24 mouse cellular contexts compared by ENCODE assay signal in the genomic region with DNA sequence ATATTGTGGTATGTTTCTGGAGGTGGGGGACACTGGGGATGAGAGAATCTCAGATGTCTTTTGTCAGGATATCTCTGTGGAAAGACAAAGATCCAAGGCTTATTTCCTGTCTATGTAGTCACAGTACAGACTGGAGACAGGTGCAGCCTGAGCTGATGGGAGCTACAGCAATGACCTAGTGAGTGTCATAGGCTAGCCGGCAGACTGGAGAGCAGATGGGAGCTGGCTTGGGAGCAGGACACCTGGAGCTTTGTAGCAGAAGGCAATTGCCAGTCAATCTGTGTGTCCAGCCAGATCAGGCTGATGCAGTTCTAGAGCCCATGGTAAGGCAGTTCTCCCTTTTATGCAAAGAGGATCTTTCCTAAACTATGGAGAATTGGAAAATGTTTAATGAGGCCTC.
DNase-seq lines count a peak whose midpoint lies in the region; ATAC-seq and TF ChIP-seq lines count a peak whose summit lies in the region.
"Had no signal": no experiment of that assay in that cellular context is flagged by ENCODE, and none has a peak within 500 bp of the region (broad histone marks: within the 10 kb centered on the region; RNA-seq: fewer than 3 reads in every experiment).

No protein-coding gene starts in this region.

- H3K9me3 ChIP-seq in midbrain, postnatal 0 days (ENCODE audit: low read length), result no peaks in the 10 kb centered on the region
- no peaks in the 10 kb centered on the region for H3K9me3 ChIP-seq in midbrain, embryonic 15.5 days
- H3K9me3 ChIP-seq: forebrain, embryonic 12.5 days; heart, embryonic 13.5 days; limb, embryonic 12.5 days; midbrain, embryonic 10.5 days had no signal

- WGBS in midbrain, postnatal 0 days, result 85% methylated on average over 1 of the region's 1 CpGs
- WGBS in midbrain, embryonic 15.5 days, result 69% methylated on average over 1 of the region's 1 CpGs

- H3K4me1 ChIP-seq in midbrain, postnatal 0 days (ENCODE audit: insufficient read depth, low read length), result no peaks in the 10 kb centered on the region
- H3K4me1 ChIP-seq in midbrain, embryonic 15.5 days, result no peaks in the 10 kb centered on the region
- H3K4me1 ChIP-seq: forebrain, embryonic 12.5 days; heart, embryonic 13.5 days; limb, embryonic 12.5 days; midbrain, embryonic 10.5 days had no signal

- no peaks in the 10 kb centered on the region for H3K27me3 ChIP-seq in midbrain, postnatal 0 days (ENCODE audit: insufficient read depth, low read length)
- H3K27me3 ChIP-seq in midbrain, embryonic 15.5 days (replicated peaks), result no peaks in the 10 kb centered on the region
- H3K27me3 ChIP-seq: forebrain, embryonic 12.5 days; heart, embryonic 13.5 days; limb, embryonic 12.5 days had no signal

- peak; percentile 31 for DNase-seq in adrenal gland, postnatal 25 days
- DNase-seq in adrenal gland, adult (ENCODE audit: inconsistent age in 2 of 2, low spot score in 1 of 2), result no peak
- DNase-seq in midbrain, postnatal 0 days (ENCODE audit: low spot score), result peak; percentile 79
- DNase-seq in cerebellum, postnatal 10 days, result peak; percentile 96 to 97
- no peak for DNase-seq in embryo, embryonic 10.5 days (ENCODE audit: low spot score)
- DNase-seq: adrenal gland, postnatal 10 days; gastrocnemius, postnatal 36 days; heart, adult 2 months; kidney, adult 2 months; liver, postnatal 0 days; thymus, postnatal 14 days had no signal

- no peak for TF ChIP-seq CTCF in midbrain, postnatal 0 days (IDR thresholded peaks at IDR 0.05)

- no peak overlapping the region for H3K4me3 ChIP-seq in midbrain, postnatal 0 days (ENCODE audit: low read depth, low read length)
- H3K4me3 ChIP-seq in midbrain, embryonic 15.5 days, result no peak overlapping the region
- H3K4me3 ChIP-seq: forebrain, embryonic 12.5 days; heart, adult 2 months; heart, embryonic 13.5 days; limb, embryonic 12.5 days; midbrain, embryonic 10.5 days had no signal

- no peak overlapping the region for H3K4me2 ChIP-seq in midbrain, postnatal 0 days (ENCODE audit: low read depth, low read length, poor library complexity, severe bottlenecking)
- H3K4me2 ChIP-seq in midbrain, embryonic 15.5 days, result no peak overlapping the region
- H3K4me2 ChIP-seq: forebrain, embryonic 12.5 days; heart, embryonic 13.5 days; limb, embryonic 12.5 days; liver, embryonic 11.5 days had no signal

- no peak overlapping the region for H3K9ac ChIP-seq in midbrain, postnatal 0 days (replicated peaks; ENCODE audit: low read length, poor library complexity, severe bottlenecking)
- no peak overlapping the region for H3K9ac ChIP-seq in midbrain, embryonic 15.5 days
- H3K9ac ChIP-seq: forebrain, embryonic 12.5 days; heart, embryonic 13.5 days; limb, embryonic 12.5 days; liver, postnatal 0 days had no signal

- H3K27ac ChIP-seq in midbrain, postnatal 0 days (ENCODE audit: low read depth, low read length), result no peak overlapping the region
- H3K27ac ChIP-seq in midbrain, embryonic 15.5 days, result no peak overlapping the region
- H3K27ac ChIP-seq: forebrain, embryonic 12.5 days; heart, adult 2 months; heart, embryonic 13.5 days; kidney, postnatal 0 days; limb, embryonic 12.5 days; macrophage; midbrain, embryonic 10.5 days had no signal

- ATAC-seq in midbrain, postnatal 0 days (ENCODE audit: low FRiP score), result peak; percentile 69; the same call in 1 of the 2 replicates
- ATAC-seq in midbrain, embryonic 15.5 days (replicated peaks), result no peak
- ATAC-seq in erythroid progenitor cell, adult 5-6 weeks (replicated peaks; ENCODE audit: low FRiP score, poor library complexity, severe bottlenecking), result no peak
- no peak for ATAC-seq in megakaryocyte progenitor cell, adult 5-6 weeks (replicated peaks; ENCODE audit: poor library complexity)
- ATAC-seq: activated CD4-positive, CD25-positive, alpha-beta regulatory T cell, adult 4 months; inflammation-experienced regulatory T-cells, adult 6 months; liver, postnatal 0 days; lung, postnatal 0 days had no signal

- H3K36me3 ChIP-seq in midbrain, postnatal 0 days (ENCODE audit: insufficient read depth, low read length), result no peaks in the 10 kb centered on the region
- no peaks in the 10 kb centered on the region for H3K36me3 ChIP-seq in midbrain, embryonic 15.5 days (replicated peaks)
- H3K36me3 ChIP-seq: forebrain, embryonic 12.5 days; heart, embryonic 13.5 days; limb, embryonic 12.5 days; midbrain, embryonic 10.5 days had no signal

Comparison
In these comparisons a context has a peak if more than half of its experiments do, and no peak if none do; other contexts are left out.
1. DNase-seq: peak in adrenal gland, postnatal 25 days (single experiment), midbrain, postnatal 0 days (single experiment) and cerebellum, postnatal 10 days (2 of 2); none in adrenal gland, adult (0 of 2) and embryo, embryonic 10.5 days (single experiment).